Mouse (Mus musculus): ENCODE data around the gene Gng12.

DNA sequence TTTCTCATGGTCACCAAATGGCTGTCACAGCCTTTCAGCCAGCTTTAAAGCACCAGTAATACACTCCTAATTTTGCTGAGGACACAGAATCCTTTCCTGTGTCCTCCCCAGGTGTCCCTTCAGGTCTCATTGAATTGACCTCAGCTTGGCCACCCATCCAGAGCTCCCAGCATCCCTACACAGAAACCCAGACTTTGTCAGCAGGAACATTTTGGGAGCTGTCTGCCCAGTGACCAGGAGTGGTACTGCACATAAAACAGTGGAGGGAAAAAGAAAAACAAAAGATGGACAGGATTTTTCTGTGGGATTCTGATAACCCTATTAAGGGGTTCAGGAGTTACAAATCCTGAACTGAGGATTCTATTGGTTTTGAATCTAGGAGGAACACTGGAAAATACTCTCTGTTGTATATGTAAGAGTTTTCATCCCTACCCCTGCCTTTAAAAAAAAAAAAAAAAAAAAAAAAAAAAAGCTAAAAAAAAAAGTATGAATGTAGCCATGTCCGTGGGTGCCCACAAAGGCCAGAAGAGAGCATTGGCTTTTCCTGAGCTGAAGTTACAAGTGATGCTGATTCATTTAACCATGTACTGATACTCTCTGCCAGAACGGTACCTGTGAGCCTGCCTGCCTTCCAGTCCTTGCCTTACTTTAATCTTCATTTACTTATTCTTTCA lies 32.9 kb downstream of the Gng12 start:
- no peak for TF ChIP-seq EP300 (optimal IDR thresholded peaks at IDR 0.05)
- TF ChIP-seq CTCF (IDR thresholded peaks at IDR 0.05; ENCODE audit: low read depth): peak; percentile 40

Data from stomach, postnatal 0 days (tissue).